Comparison of ENCODE assay signal across 13 mouse cellular contexts in genomic region chr13:36552522-36553246, GRCm38 (mm10).
"Had no signal": no experiment of that assay in that cellular context is flagged by ENCODE, and none has a peak within 500 bp of the region (broad histone marks: within the 10 kb centered on the region; RNA-seq: fewer than 3 reads in every experiment).

No protein-coding gene starts in this region.

- H3K4me2 ChIP-seq: liver, embryonic 13.5 days; midbrain, embryonic 12.5 days; stomach, embryonic 15.5 days had no signal

- H3K4me3 ChIP-seq: liver, embryonic 13.5 days; midbrain, embryonic 12.5 days; stomach, embryonic 15.5 days had no signal

- H3K4me1 ChIP-seq: liver, embryonic 13.5 days; midbrain, embryonic 12.5 days; stomach, embryonic 15.5 days had no signal

- H3K9ac ChIP-seq: liver, embryonic 13.5 days; midbrain, embryonic 12.5 days; stomach, embryonic 15.5 days had no signal

- H3K36me3 ChIP-seq: liver, embryonic 13.5 days; midbrain, embryonic 12.5 days; stomach, embryonic 15.5 days had no signal

- ATAC-seq: intestine, postnatal 0 days had no signal

- H3K27me3 ChIP-seq: liver, embryonic 13.5 days; midbrain, embryonic 12.5 days; stomach, embryonic 15.5 days had no signal

- DNase-seq: kidney, adult 2 months; kidney, postnatal 25 days; liver, embryonic 13.5 days; lung, postnatal 14 days; lung, postnatal 4 days; retina, postnatal 1 day; right cerebral cortex, postnatal 25 days; spleen, adult 18-20 months; thymus, postnatal 25 days had no signal

- H3K9me3 ChIP-seq: liver, embryonic 13.5 days; midbrain, embryonic 12.5 days; stomach, embryonic 15.5 days had no signal

- H3K27ac ChIP-seq: kidney, postnatal 0 days; liver, embryonic 13.5 days; midbrain, embryonic 12.5 days; stomach, embryonic 15.5 days had no signal
